Mouse (Mus musculus) embryonic facial prominence, embryonic 10.5 days (tissue): ENCODE measurements at regions not wholly inside any gene's neighbourhood (a gene's known extent, or its start where the extent isn't known, plus 50 kb on each side); places are given as distances from the start of the nearest gene placed in this dataset.

Experiments
- DNase-seq: peaks from one replicate; pipeline ENCODE4 v3.0.0-alpha.2; 2017; ENCODE audit warnings: low spot score
- H3K27ac ChIP-seq: fragments of 300-500 bp; sonication (generic); replicated peaks from 2 replicates; pipeline ENCODE4 v1.5.1; 2016; ENCODE audit warnings: mild to moderate bottlenecking
- H3K27me3 ChIP-seq: fragments of 300-500 bp; sonication (generic); replicated peaks from 2 replicates; pipeline ENCODE4 v1.6.1; 2016; ENCODE audit warnings: low read depth, mild to moderate bottlenecking; ENCODE audit not compliant: poor library complexity, severe bottlenecking
- H3K36me3 ChIP-seq: fragments of 300-500 bp; sonication (generic); replicated peaks from 2 replicates; pipeline ENCODE4 v1.6.1; 2016; ENCODE audit warnings: mild to moderate bottlenecking, moderate library complexity
- H3K4me1 ChIP-seq: fragments of 300-500 bp; sonication (generic); 2 replicates; pipeline ENCODE4 v1.6.1; 2016
- H3K4me3 ChIP-seq: fragments of 300-500 bp; sonication (generic); 2 replicates; pipeline ENCODE4 v1.5.1; 2016; ENCODE audit warnings: mild to moderate bottlenecking, moderate library complexity
- H3K9me3 ChIP-seq: fragments of 300-500 bp; sonication (generic); 2 replicates; pipeline ENCODE4 v1.6.1; 2016; ENCODE audit warnings: mild to moderate bottlenecking
- WGBS: fragments of 180-500 bp; shearing (Covaris S2); methylation state at CpG from one replicate; pipeline ENCODE4 v1.1.7; 2016; 5-methylcytosine and 5-hydroxymethylcytosine counted together

GRCm38 (mm10) chr3:137728689-137729088 is 57.4 kb downstream of the Gm21962 start:
- H3K36me3 ChIP-seq = no peaks in the 10 kb centered on the region
- no peaks in the 10 kb centered on the region for H3K9me3 ChIP-seq
- H3K27me3 ChIP-seq = no peaks in the 10 kb centered on the region
- 84% methylated on average over 9 of the region's 9 CpGs for WGBS
- no peaks in the 10 kb centered on the region for H3K4me1 ChIP-seq
- no peak overlapping the region for H3K4me3 ChIP-seq
- no peak overlapping the region for H3K27ac ChIP-seq
- DNase-seq = no peak

- Histone ChIP-seq H3K27me3 (no peaks in the 10 kb centered on the region), H3K36me3 (no peaks in the 10 kb centered on the region), H3K4me3 (no peak overlapping the region), H3K4me1 (no peaks in the 10 kb centered on the region), H3K9me3 (no peaks in the 10 kb centered on the region), H3K27ac (no peak overlapping the region)
- WGBS = 88% methylated on average over 7 of the region's 7 CpGs
- no peak for DNase-seq
Measured at GRCm38 (mm10) chr3:137729421-137729820, 58.1 kb downstream of the Gm21962 start.

- Histone ChIP-seq H3K27ac (no peak overlapping the region), H3K9me3 (no peaks in the 10 kb centered on the region), H3K4me1 (peaks cover 6% of the 10 kb centered on the region), H3K4me3 (no peak overlapping the region), H3K36me3 (no peaks in the 10 kb centered on the region), H3K27me3 (no peaks in the 10 kb centered on the region)
- no peak for DNase-seq
- WGBS = 46% methylated on average over 12 of the region's 12 CpGs
Measured at GRCm38 (mm10) chr3:137737222-137737800, 66.0 kb downstream of the Gm21962 start.

- 69% methylated on average over 9 of the region's 9 CpGs for WGBS
- Histone ChIP-seq H3K27me3 (no peaks in the 10 kb centered on the region), H3K4me1 (peaks cover 6% of the 10 kb centered on the region), H3K9me3 (no peaks in the 10 kb centered on the region), H3K4me3 (no peak overlapping the region), H3K36me3 (no peaks in the 10 kb centered on the region), H3K27ac (no peak overlapping the region)
- DNase-seq = no peak
Measured at GRCm38 (mm10) chr3:137741528-137741927, 70.2 kb downstream of the Gm21962 start.

- Histone ChIP-seq H3K4me1 (peaks cover 6% of the 10 kb centered on the region), H3K9me3 (no peaks in the 10 kb centered on the region), H3K36me3 (no peaks in the 10 kb centered on the region), H3K27me3 (no peaks in the 10 kb centered on the region), H3K4me3 (no peak overlapping the region), H3K27ac (no peak overlapping the region)
- 80% methylated on average over 4 of the region's 4 CpGs for WGBS
- no peak for DNase-seq
Measured at GRCm38 (mm10) chr3:137742119-137742518, 70.8 kb downstream of the Gm21962 start.

GRCm38 (mm10) chr3:137751732-137752260 is 80.5 kb downstream of the Gm21962 start:
- H3K4me3 ChIP-seq = no peak overlapping the region
- H3K9me3 ChIP-seq = no peaks in the 10 kb centered on the region
- no peak overlapping the region for H3K27ac ChIP-seq
- WGBS = 88% methylated on average over 9 of the region's 9 CpGs
- no peaks in the 10 kb centered on the region for H3K27me3 ChIP-seq
- peaks cover 11% of the 10 kb centered on the region; the same call in 1 of the 2 replicates for H3K4me1 ChIP-seq
- DNase-seq = no peak
- no peaks in the 10 kb centered on the region for H3K36me3 ChIP-seq

- peak overlapping the region; percentile 50 for H3K4me3 ChIP-seq
- peak; percentile 90 for DNase-seq
- no peaks in the 10 kb centered on the region for H3K27me3 ChIP-seq
- peak overlapping the region; percentile 80 for H3K27ac ChIP-seq
- WGBS = 19% methylated on average over 25 of the region's 25 CpGs
- no peaks in the 10 kb centered on the region for H3K36me3 ChIP-seq
- H3K4me1 ChIP-seq = peaks cover 11% of the 10 kb centered on the region; the same call in 1 of the 2 replicates
- no peaks in the 10 kb centered on the region for H3K9me3 ChIP-seq
Measured at GRCm38 (mm10) chr3:137752447-137753256, 81.3 kb downstream of the Gm21962 start.

GRCm38 (mm10) chr3:137753257-137753654 is 81.9 kb downstream of the Gm21962 start:
- Histone ChIP-seq H3K9me3 (no peaks in the 10 kb centered on the region), H3K27ac (peak overlapping the region; percentile 80), H3K27me3 (no peaks in the 10 kb centered on the region), H3K4me1 (peaks cover 11% of the 10 kb centered on the region; the same call in 1 of the 2 replicates), H3K36me3 (no peaks in the 10 kb centered on the region), H3K4me3 (no peak overlapping the region; the same call in 1 of the 2 replicates)
- 69% methylated on average over 7 of the region's 7 CpGs for WGBS
- no peak for DNase-seq

- no peak for DNase-seq
- H3K27me3 ChIP-seq = no peaks in the 10 kb centered on the region
Measured at GRCm38 (mm10) chr3:137755391-137755790, 84.1 kb downstream of the Gm21962 start.

GRCm38 (mm10) chr3:137762213-137762884 is 91.0 kb downstream of the Gm21962 start:
- DNase-seq = no peak
- no peak overlapping the region for H3K4me3 ChIP-seq
- no peaks in the 10 kb centered on the region for H3K27me3 ChIP-seq
- H3K36me3 ChIP-seq = no peaks in the 10 kb centered on the region
- H3K27ac ChIP-seq = no peak overlapping the region
- 73% methylated on average over 14 of the region's 14 CpGs for WGBS
- peaks cover 6% of the 10 kb centered on the region for H3K4me1 ChIP-seq
- H3K9me3 ChIP-seq = no peaks in the 10 kb centered on the region

More at GRCm38 (mm10) chr3:137755391-137755790, 84.1 kb downstream of the Gm21962 start:
- no peak overlapping the region for H3K27ac ChIP-seq
- no peak overlapping the region for H3K4me3 ChIP-seq
- H3K4me1 ChIP-seq = peaks cover 11% of the 10 kb centered on the region; the same call in 1 of the 2 replicates
- H3K9me3 ChIP-seq = no peaks in the 10 kb centered on the region
- WGBS = 88% methylated on average over 5 of the region's 5 CpGs
- no peaks in the 10 kb centered on the region for H3K36me3 ChIP-seq

- WGBS = 92% methylated on average over 5 of the region's 5 CpGs
- Histone ChIP-seq H3K4me1 (peaks cover 6% of the 10 kb centered on the region), H3K27me3 (no peaks in the 10 kb centered on the region), H3K4me3 (no peak overlapping the region), H3K9me3 (no peaks in the 10 kb centered on the region), H3K27ac (no peak overlapping the region), H3K36me3 (no peaks in the 10 kb centered on the region)
- DNase-seq = no peak
Measured at GRCm38 (mm10) chr3:137763406-137763805, 92.1 kb downstream of the Gm21962 start.

- Histone ChIP-seq H3K9me3 (no peaks in the 10 kb centered on the region), H3K27me3 (no peaks in the 10 kb centered on the region), H3K4me3 (no peak overlapping the region), H3K36me3 (no peaks in the 10 kb centered on the region), H3K27ac (no peak overlapping the region), H3K4me1 (no peaks in the 10 kb centered on the region)
- DNase-seq = no peak
- WGBS = 84% methylated on average over 4 of the region's 4 CpGs
Measured at GRCm38 (mm10) chr3:137768627-137769026, 95.7 kb upstream of the H2afz start.
